Mouse (Mus musculus) lung, adult 2 months (tissue): ENCODE measurements around the gene Gpt2. TPM values are rescaled to one million over a fixed set of nuclear protein-coding genes. Genes with fewer than 3 reads are reported as not detected.

Source experiments
- DNase-seq: peaks from one replicate; pipeline ENCODE4 v3.0.0; 2022
- H3K4me1 ChIP-seq: fragments of 200-500 bp; 2 replicates; pipeline ENCODE4 v1.6.1; 2011; ENCODE audit warnings: low read length; ENCODE audit not compliant: control insufficient read depth, insufficient read depth
- H3K4me3 ChIP-seq: fragments of 200-500 bp; replicated peaks from 2 replicates; pipeline ENCODE3; 2011; ENCODE audit warnings: low read depth, mild to moderate bottlenecking, control low read depth, low read length; ENCODE audit errors: extremely low read depth
- CTCF ChIP-seq: fragments of 200-500 bp; IDR thresholded peaks from 2 replicates; pipeline ENCODE4 v1.5.1; 2011; ENCODE audit warnings: mild to moderate bottlenecking, low read length, control low read depth; ENCODE audit not compliant: insufficient read depth
- POLR2A ChIP-seq: fragments of 200-500 bp; IDR thresholded peaks from 2 replicates; pipeline ENCODE4 v1.6.1; 2011; ENCODE audit warnings: low read depth, mild to moderate bottlenecking, control low read depth, low read length, borderline replicate concordance; ENCODE audit errors: extremely low read depth
- WGBS: fragments of 180-500 bp; shearing (Covaris S2); methylation state at CpG from one replicate; pipeline ENCODE4 v1.1.7; 2018; 5-methylcytosine and 5-hydroxymethylcytosine counted together
- polyA plus RNA-seq: library from polyadenylated mRNA; depleted of rRNA; stranded (reverse); fragments of >200 nt; gene quantifications from 2 replicates; pipeline ENCODE4 v1.2.3, GENCODE M21; 2012

Gpt2 gene
- polyA plus RNA-seq, 1 experiment: 9.6 TPM

DNA sequence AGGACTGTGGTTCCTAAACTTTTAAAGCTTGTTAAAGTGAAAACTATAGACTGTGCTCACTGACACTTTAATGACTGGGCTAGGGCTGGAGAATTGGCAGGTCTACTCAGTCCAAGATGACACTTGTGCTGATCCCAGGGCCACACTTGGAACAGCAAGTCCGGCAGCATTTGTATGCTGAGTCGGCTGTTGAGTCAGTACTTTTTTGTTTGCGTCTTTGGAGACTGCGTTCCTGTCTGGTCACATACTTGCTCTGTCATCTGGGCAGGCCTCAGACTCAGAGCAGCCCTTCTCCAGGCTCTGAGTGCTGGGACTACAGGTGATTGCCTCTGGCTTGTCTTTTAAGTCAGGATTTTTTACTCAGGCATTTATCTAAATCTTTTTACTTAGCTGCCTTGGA is 20.9 kb downstream of the Gpt2 start:
- WGBS: 51% methylated on average over 4 of the region's 4 CpGs
- DNase-seq: peak; percentile 14
- TF ChIP-seq CTCF (no peak), POLR2A (no peak)
- H3K4me1 ChIP-seq: no peaks in the 10 kb centered on the region
- no peak overlapping the region for H3K4me3 ChIP-seq

GRCm38 (mm10) chr8:85515391-85515790 is 23.0 kb downstream of the Gpt2 start:
- 57% methylated on average over 7 of the region's 7 CpGs for WGBS
- DNase-seq: no peak
- Histone ChIP-seq H3K4me1 (no peaks in the 10 kb centered on the region), H3K4me3 (no peak overlapping the region)
- TF ChIP-seq CTCF: no peak
- no peak for TF ChIP-seq POLR2A

DNA sequence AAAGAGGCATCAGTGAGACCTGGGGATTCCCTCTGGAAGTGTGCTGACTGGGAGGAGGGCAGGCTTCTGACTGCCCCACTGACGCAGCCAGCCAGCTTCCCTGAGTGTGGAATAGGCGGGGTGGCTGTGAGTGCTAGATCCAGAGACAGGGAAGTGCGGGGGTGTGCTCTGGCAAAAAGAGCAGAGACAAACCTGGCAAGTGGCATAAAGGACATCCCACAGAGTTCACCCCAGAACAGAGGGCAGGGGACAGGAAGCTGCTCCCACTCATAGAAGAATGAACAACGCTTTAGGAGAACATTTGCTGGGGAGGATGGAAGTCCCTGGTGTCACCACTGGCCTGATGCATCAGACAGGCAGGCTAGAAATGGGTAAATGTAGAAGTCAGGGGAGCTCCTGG is 25.0 kb downstream of the Gpt2 start:
- Histone ChIP-seq H3K4me3 (no peak overlapping the region), H3K4me1 (no peaks in the 10 kb centered on the region)
- no peak for DNase-seq
- 67% methylated on average over 4 of the region's 4 CpGs for WGBS
- TF ChIP-seq POLR2A (no peak), CTCF (no peak)

GRCm38 (mm10) chr8:85517956-85518355 is 25.6 kb downstream of the Gpt2 start:
- 87% methylated on average over 10 of the region's 10 CpGs for WGBS
- TF ChIP-seq CTCF (no peak), POLR2A (no peak)
- no peaks in the 10 kb centered on the region for H3K4me1 ChIP-seq
- DNase-seq: no peak
- H3K4me3 ChIP-seq: no peak overlapping the region

- no peak overlapping the region for H3K4me3 ChIP-seq
- H3K4me1 ChIP-seq: no peaks in the 10 kb centered on the region
- DNase-seq: no peak
- no peak for TF ChIP-seq POLR2A
- TF ChIP-seq CTCF: no peak
- WGBS: 87% methylated on average over 4 of the region's 4 CpGs
Measured at GRCm38 (mm10) chr8:85520586-85520985, 28.2 kb downstream of the Gpt2 start.

DNA sequence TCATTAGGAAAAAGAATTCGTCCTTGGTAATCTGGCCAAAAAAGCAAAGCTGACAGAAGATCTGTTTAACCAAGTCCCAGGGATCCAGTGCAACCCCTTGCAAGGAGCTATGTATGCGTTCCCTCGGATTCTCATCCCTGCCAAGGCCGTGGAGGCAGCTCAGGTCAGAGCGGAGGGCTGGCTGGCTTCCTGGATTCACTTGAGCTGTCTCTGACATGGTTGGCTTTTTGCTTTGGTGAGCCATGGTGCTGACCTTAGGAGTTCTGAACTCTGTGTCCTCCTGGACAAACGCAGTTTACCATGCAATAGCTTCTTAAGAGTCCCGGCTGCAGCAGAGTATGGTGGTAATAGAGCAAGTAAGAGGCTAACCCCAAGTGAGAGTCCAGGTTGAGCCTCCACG is 29.0 kb downstream of the Gpt2 start:
- Histone ChIP-seq H3K4me3 (no peak overlapping the region), H3K4me1 (no peaks in the 10 kb centered on the region)
- WGBS: 87% methylated on average over 8 of the region's 8 CpGs
- TF ChIP-seq CTCF (no peak), POLR2A (no peak)
- no peak for DNase-seq

GRCm38 (mm10) chr8:85524086-85524485 is 31.7 kb downstream of the Gpt2 start:
- no peak for DNase-seq
- TF ChIP-seq POLR2A (no peak), CTCF (no peak)
- 90% methylated on average over 7 of the region's 7 CpGs for WGBS

DNA sequence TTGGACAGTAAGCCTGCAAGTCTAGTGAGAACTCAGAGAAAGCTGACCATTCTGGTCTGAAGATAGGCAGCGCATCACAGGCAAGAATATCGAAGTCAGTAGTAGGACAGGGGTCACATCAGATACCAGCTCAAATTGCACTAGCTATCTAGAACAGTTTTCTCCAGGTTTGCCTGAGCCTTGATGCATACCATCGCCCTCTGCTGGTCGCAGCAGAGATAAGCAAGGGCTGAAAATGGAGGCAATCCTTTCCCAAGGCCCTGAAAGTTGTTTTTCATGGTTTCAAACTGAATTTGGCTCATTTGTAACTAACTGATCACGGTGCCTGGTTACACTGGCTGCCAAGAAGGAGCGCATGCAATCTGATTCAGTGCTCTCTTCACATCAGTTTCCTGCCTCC is 33.7 kb downstream of the Gpt2 start:
- 25% methylated on average over 6 of the region's 6 CpGs for WGBS

More at GRCm38 (mm10) chr8:85524086-85524485, 31.7 kb downstream of the Gpt2 start:
- Histone ChIP-seq H3K4me1 (no peaks in the 10 kb centered on the region), H3K4me3 (no peak overlapping the region)

GRCm38 (mm10) chr8:85528959-85529358 is 36.6 kb downstream of the Gpt2 start:
- DNase-seq: no peak
- TF ChIP-seq CTCF (no peak), POLR2A (no peak)

More for the DNA sequence above, 33.7 kb downstream of the Gpt2 start:
- DNase-seq: peak; percentile 57
- TF ChIP-seq CTCF: peak; percentile 97
- no peak for TF ChIP-seq POLR2A
- no peaks in the 10 kb centered on the region; the same call in 1 of the 2 replicates for H3K4me1 ChIP-seq
- H3K4me3 ChIP-seq: no peak overlapping the region

GRCm38 (mm10) chr8:85530717-85531116 is 38.3 kb downstream of the Gpt2 start:
- TF ChIP-seq CTCF (no peak), POLR2A (no peak)
- no peak for DNase-seq
- WGBS: 88% methylated on average over 1 of the region's 1 CpGs
- Histone ChIP-seq H3K4me3 (no peak overlapping the region), H3K4me1 (no peaks in the 10 kb centered on the region; the same call in 1 of the 2 replicates)

More at GRCm38 (mm10) chr8:85528959-85529358, 36.6 kb downstream of the Gpt2 start:
- 44% methylated on average over 3 of the region's 3 CpGs for whole genome bisulfite sequencing
- Histone ChIP-seq H3K4me1 (no peaks in the 10 kb centered on the region; the same call in 1 of the 2 replicates), H3K4me3 (no peak overlapping the region)

DNA sequence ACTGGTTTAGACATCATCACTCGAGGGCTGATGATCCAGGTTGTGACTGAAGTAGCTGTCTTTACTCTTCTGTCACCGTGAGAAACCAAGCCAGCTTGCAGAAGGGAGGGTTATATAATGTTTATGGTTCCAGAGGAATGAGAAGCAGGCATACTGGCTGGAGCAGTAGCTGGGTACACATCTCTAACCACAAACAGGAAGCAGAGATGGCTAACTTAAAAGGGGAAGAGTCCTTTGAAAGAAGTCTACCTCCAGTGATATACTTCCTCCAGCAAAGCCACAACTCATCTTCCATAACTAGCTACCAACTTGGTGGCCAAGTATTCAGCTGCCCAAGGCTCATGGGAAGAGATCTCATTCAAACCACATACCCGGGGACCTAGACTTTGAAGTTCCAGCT is 39.1 kb downstream of the Gpt2 start:
- Histone ChIP-seq H3K4me3 (no peak overlapping the region), H3K4me1 (no peaks in the 10 kb centered on the region; the same call in 1 of the 2 replicates)
- 69% methylated on average over 3 of the region's 3 CpGs for WGBS
- no peak for TF ChIP-seq POLR2A
- TF ChIP-seq CTCF: no peak
- DNase-seq: no peak
